Mouse (Mus musculus) testis, postnatal 10 days (tissue): ENCODE measurements at regions not wholly inside any gene's neighbourhood (a gene's known extent, or its start where the extent isn't known, plus 50 kb on each side); places are given as distances from the start of the nearest gene placed in this dataset.

ENCODE experiments used
- DNase-seq: peaks from one replicate; pipeline ENCODE4 v3.0.0; 2021; ENCODE audit warnings: low spot score

- no peak for DNase-seq
Observed at GRCm38 (mm10) chr16:62681880-62682279, 104.7 kb downstream of the Nsun3 start.

GRCm38 (mm10) chr16:62676815-62677214 is 109.8 kb downstream of the Nsun3 start:
- no peak for DNase-seq

- DNase-seq, result no peak
Observed at GRCm38 (mm10) chr16:62657383-62657782, 129.2 kb downstream of the Nsun3 start.

- no peak for DNase-seq
Observed at GRCm38 (mm10) chr16:62654436-62654835, 132.2 kb downstream of the Nsun3 start.

GRCm38 (mm10) chr16:62653817-62654216 is 132.8 kb downstream of the Nsun3 start:
- no peak for DNase-seq

GRCm38 (mm10) chr16:62652769-62653465 is 133.7 kb downstream of the Nsun3 start:
- DNase-seq, result no peak

GRCm38 (mm10) chr16:62650856-62651255 is 135.8 kb downstream of the Nsun3 start:
- DNase-seq, result no peak

GRCm38 (mm10) chr16:62648326-62648725 is 138.3 kb downstream of the Nsun3 start:
- DNase-seq, result no peak

- no peak for DNase-seq
Observed at GRCm38 (mm10) chr16:62646113-62646512, 140.5 kb downstream of the Nsun3 start.

- DNase-seq, result no peak
Observed at GRCm38 (mm10) chr16:62642859-62643403, 143.7 kb downstream of the Nsun3 start.

GRCm38 (mm10) chr16:62623938-62624337 is 162.7 kb downstream of the Nsun3 start:
- no peak for DNase-seq

GRCm38 (mm10) chr16:62610873-62611272 is 175.7 kb downstream of the Nsun3 start:
- DNase-seq, result no peak

- DNase-seq, result no peak
Observed at GRCm38 (mm10) chr16:62608617-62609016, 178.0 kb downstream of the Nsun3 start.

GRCm38 (mm10) chr16:62605920-62606319 is 180.7 kb downstream of the Nsun3 start:
- no peak for DNase-seq

- DNase-seq, result peak; percentile 49
Observed at GRCm38 (mm10) chr16:62562051-62562450, 224.6 kb downstream of the Nsun3 start.

GRCm38 (mm10) chr16:62543156-62543555 is 243.5 kb downstream of the Nsun3 start:
- no peak for DNase-seq

GRCm38 (mm10) chr16:62537730-62538479 is 248.7 kb downstream of the Nsun3 start:
- DNase-seq, result no peak

GRCm38 (mm10) chr16:62509321-62509720 is 277.3 kb downstream of the Nsun3 start:
- DNase-seq, result no peak

- peak; percentile 44 for DNase-seq
Observed at GRCm38 (mm10) chr16:62506725-62507482, 279.7 kb downstream of the Nsun3 start.

GRCm38 (mm10) chr16:62500870-62501269 is 285.7 kb downstream of the Nsun3 start:
- no peak for DNase-seq

GRCm38 (mm10) chr16:62500334-62500733 is 286.3 kb downstream of the Nsun3 start:
- DNase-seq, result no peak

- no peak for DNase-seq
Observed at GRCm38 (mm10) chr16:62498761-62499160, 287.9 kb downstream of the Nsun3 start.
